Mouse (Mus musculus) hindbrain, embryonic 11.5 days (tissue): ENCODE data around the gene Mtnr1a. TPM values are rescaled to one million over a fixed set of nuclear protein-coding genes. Genes with fewer than 3 reads are reported as not detected.

Experiments used
- ATAC-seq: fragments of 200-750 bp; cut with Nextera tagmentation; 2 replicates; pipeline ENCODE4 v1.8.0; 2017; ENCODE audit warnings: mild to moderate bottlenecking, moderate TSS enrichment, moderate library complexity; ENCODE audit not compliant: low FRiP score
- DNase-seq: peaks from one replicate; pipeline ENCODE4 v3.0.0-alpha.2; 2015; ENCODE audit warnings: low spot score
- H3K27ac ChIP-seq: fragments of 300-500 bp; sonication (generic); 2 replicates; pipeline ENCODE4 v1.5.1; 2014; ENCODE audit warnings: mild to moderate bottlenecking, low read depth, low read length
- H3K27me3 ChIP-seq: fragments of 300-500 bp; sonication (generic); 2 replicates; pipeline ENCODE4 v1.6.1; 2014; ENCODE audit warnings: mild to moderate bottlenecking, low read length, moderate library complexity, mixed read lengths; ENCODE audit not compliant: control insufficient read depth, insufficient read depth
- H3K36me3 ChIP-seq: fragments of 300-500 bp; sonication (generic); 2 replicates; pipeline ENCODE4 v1.6.1; 2014; ENCODE audit warnings: mild to moderate bottlenecking, low read length, moderate library complexity, mixed read lengths; ENCODE audit not compliant: control insufficient read depth, insufficient read depth
- H3K4me1 ChIP-seq: fragments of 300-500 bp; sonication (generic); replicated peaks from 2 replicates; pipeline ENCODE4 v1.6.1; 2014; ENCODE audit warnings: low read length, mixed read lengths; ENCODE audit not compliant: control insufficient read depth, insufficient read depth
- H3K4me2 ChIP-seq: fragments of 300-500 bp; sonication (generic); replicated peaks from 2 replicates; pipeline ENCODE4 v1.6.1; 2014; ENCODE audit warnings: mild to moderate bottlenecking, low read depth, low read length
- H3K4me3 ChIP-seq: fragments of 300-500 bp; sonication (generic); 2 replicates; pipeline ENCODE4 v1.5.1; 2014; ENCODE audit warnings: low read depth, low read length
- H3K9ac ChIP-seq: fragments of 300-500 bp; sonication (generic); 2 replicates; pipeline ENCODE4 v1.6.1; 2014; ENCODE audit warnings: low read depth, low read length
- H3K9me3 ChIP-seq: fragments of 300-500 bp; sonication (generic); 2 replicates; pipeline ENCODE4 v1.6.1; 2016; ENCODE audit warnings: low read length; ENCODE audit not compliant: control insufficient read depth
- WGBS: fragments of 180-500 bp; shearing (Covaris S2); extraction: QIAGEN DNeasy Blood & Tissue Kit; methylation state at CpG from one replicate; pipeline ENCODE4 v1.1.7; 2014; 5-methylcytosine and 5-hydroxymethylcytosine counted together
- polyA plus RNA-seq: library from polyadenylated mRNA; unstranded; fragments of >200 nt; fragmentation: Nextera tagmentation; extraction: Ambion mirVana; gene quantifications from 2 replicates; pipeline ENCODE4 v1.2.1, GENCODE M21; 2014

The Mtnr1a gene
- polyA plus RNA-seq, 1 experiment from 2014 or later, result 0.31 TPM

- Histone ChIP-seq H3K4me1 (no peaks in the 10 kb centered on the region), H3K4me2 (no peak overlapping the region), H3K36me3 (no peaks in the 10 kb centered on the region), H3K27ac (no peak overlapping the region), H3K27me3 (no peaks in the 10 kb centered on the region), H3K9me3 (no peaks in the 10 kb centered on the region), H3K4me3 (no peak overlapping the region), H3K9ac (no peak overlapping the region)
- DNase-seq (no peak), ATAC-seq (no peak)
- WGBS, result 83% methylated on average over 5 of the region's 5 CpGs
Measured at GRCm38 (mm10) chr8:45125680-45126079, 56.7 kb downstream of the Mtnr1a start.

Other genes starting within 250 kb of the Mtnr1a start
- 26.3 and 33.5 TPM in 2 replicates for gene Fat1, start 133.7 kb upstream of the Mtnr1a start, polyA plus RNA-seq
- gene F11, start 192.9 kb downstream of the Mtnr1a start, polyA plus RNA-seq, result not detected in 2 replicates
- gene Klkb1, start 225.7 kb downstream of the Mtnr1a start, polyA plus RNA-seq, result not detected in 2 replicates
- not detected in 2 replicates for gene Gm45753, start 239.3 kb downstream of the Mtnr1a start, polyA plus RNA-seq